Mouse (Mus musculus) heart, embryonic 14.5 days (tissue): ENCODE results near the gene Gm11027. TPM values are rescaled to one million over a fixed set of nuclear protein-coding genes. Genes with fewer than 3 reads are reported as not detected.
A peak's percentile ranks its signal among the peaks of the same experiment; 100 is the strongest.

Experiments
- ATAC-seq: fragments of 200-750 bp; cut with Nextera tagmentation; 2 replicates; pipeline ENCODE4 v1.8.0; 2017; ENCODE audit warnings: low read depth, moderate TSS enrichment; ENCODE audit not compliant: insufficient number of reproducible peaks, insufficient read depth, low FRiP score
- H3K27ac ChIP-seq, 2 experiments: fragments of 200-500 bp in 1 of 2; fragments of 300-500 bp in 1 of 2; sonication (generic) in 1 of 2; replicated peaks in 1 of 2; 2 replicates each; pipeline ENCODE4 v1.5.1; 2012 to 2014; ENCODE audit warnings: low read depth in 2 of 2, low read length in 2 of 2, control low read depth in 1 of 2, mild to moderate bottlenecking in 1 of 2, mixed read lengths in 1 of 2; ENCODE audit not compliant: control insufficient read depth in 1 of 2, insufficient read depth in 1 of 2
- H3K27me3 ChIP-seq: fragments of 300-500 bp; sonication (generic); 2 replicates; pipeline ENCODE4 v1.6.1; 2014; ENCODE audit warnings: mild to moderate bottlenecking, low read length, control low read depth; ENCODE audit not compliant: control insufficient read depth, insufficient read depth
- H3K36me3 ChIP-seq: fragments of 300-500 bp; sonication (generic); 2 replicates; pipeline ENCODE4 v1.6.1; 2014; ENCODE audit warnings: mild to moderate bottlenecking, control low read depth, low read length, mixed read lengths; ENCODE audit not compliant: control insufficient read depth, insufficient read depth
- H3K4me1 ChIP-seq, 2 experiments: fragments of 200-500 bp in 1 of 2; fragments of 300-500 bp in 1 of 2; sonication (generic) in 1 of 2; 2 replicates each; pipeline ENCODE4 v1.6.1; 2012 to 2014; ENCODE audit warnings: low read length in 2 of 2, control low read depth in 1 of 2, mixed read lengths in 1 of 2; ENCODE audit not compliant: control insufficient read depth in 2 of 2, insufficient read depth in 2 of 2
- H3K4me2 ChIP-seq: fragments of 300-500 bp; sonication (generic); 2 replicates; pipeline ENCODE4 v1.6.1; 2014; ENCODE audit warnings: mild to moderate bottlenecking, low read length
- H3K4me3 ChIP-seq, 2 experiments: fragments of 200-500 bp in 1 of 2; fragments of 300-500 bp in 1 of 2; sonication (generic) in 1 of 2; 2 replicates each; pipeline ENCODE4 v1.5.1; 2012 to 2014; ENCODE audit warnings: low read length in 2 of 2, mild to moderate bottlenecking in 2 of 2, control low read depth in 1 of 2, low read depth in 1 of 2, moderate library complexity in 1 of 2; ENCODE audit not compliant: control insufficient read depth in 1 of 2, insufficient read depth in 1 of 2
- H3K9ac ChIP-seq: fragments of 300-500 bp; sonication (generic); 2 replicates; pipeline ENCODE4 v1.6.1; 2014; ENCODE audit warnings: mild to moderate bottlenecking, low read length
- H3K9me3 ChIP-seq: fragments of 300-500 bp; sonication (generic); 2 replicates; pipeline ENCODE4 v1.6.1; 2016; ENCODE audit warnings: low read length, control low read depth; ENCODE audit not compliant: control insufficient read depth
- WGBS: fragments of 180-500 bp; shearing (Covaris S2); extraction: QIAGEN DNeasy Blood & Tissue Kit; methylation state at CpG from one replicate; pipeline ENCODE4 v1.1.7; 2014; 5-methylcytosine and 5-hydroxymethylcytosine counted together
- polyA plus RNA-seq: library from polyadenylated mRNA; unstranded; fragments of >200 nt; fragmentation: Nextera tagmentation; extraction: Ambion mirVana; gene quantifications from 2 replicates; pipeline ENCODE4 v1.2.1, GENCODE M21; 2014

Gene Gm11027
- polyA plus RNA-seq, 1 experiment from 2014 or later: not detected

GRCm38 (mm10) chr12:116238370-116238769, 36.8 kb upstream of the Gm11027 start:
- Histone ChIP-seq H3K4me2 (no peak overlapping the region), H3K36me3 (0 out of 2 replicates have a peak, but pooled peaks cover 4% of the 10 kb centered on the region), H3K4me1 (no peaks in the 10 kb centered on the region), H3K4me3 (no peak overlapping the region), H3K27me3 (no peaks in the 10 kb centered on the region), H3K9ac (no peak overlapping the region), H3K9me3 (no peaks in the 10 kb centered on the region), H3K27ac (no peak overlapping the region)
- ATAC-seq: no peak

- Histone ChIP-seq H3K36me3 (0 out of 2 replicates have a peak, but pooled peaks cover 4% of the 10 kb centered on the region), H3K27ac (no peak overlapping the region), H3K4me2 (no peak overlapping the region), H3K27me3 (no peaks in the 10 kb centered on the region), H3K9me3 (no peaks in the 10 kb centered on the region), H3K9ac (no peak overlapping the region), H3K4me3 (no peak overlapping the region), H3K4me1 (no peaks in the 10 kb centered on the region)
- WGBS: 80% methylated on average over 3 of the region's 3 CpGs
- ATAC-seq: no peak
Measured at GRCm38 (mm10) chr12:116238803-116239202, 36.4 kb upstream of the Gm11027 start.

GRCm38 (mm10) chr12:116244601-116245000, 30.6 kb upstream of the Gm11027 start:
- WGBS: 56% methylated on average over 1 of the region's 1 CpGs
- no peaks in the 10 kb centered on the region for H3K4me1 ChIP-seq

GRCm38 (mm10) chr12:116254652-116255051, 20.5 kb upstream of the Gm11027 start:
- ATAC-seq: no peak
- 33% methylated on average over 8 of the region's 8 CpGs for WGBS
- peaks cover 4% of the 10 kb centered on the region; the same call in 1 of the 2 replicates for H3K27me3 ChIP-seq

More at GRCm38 (mm10) chr12:116244601-116245000, 30.6 kb upstream of the Gm11027 start:
- Histone ChIP-seq H3K9me3 (no peaks in the 10 kb centered on the region), H3K27ac (no peak overlapping the region), H3K36me3 (peaks cover 8% of the 10 kb centered on the region; the same call in 1 of the 2 replicates), H3K4me3 (no peak overlapping the region), H3K27me3 (no peaks in the 10 kb centered on the region), H3K9ac (no peak overlapping the region), H3K4me2 (no peak overlapping the region)
- ATAC-seq: no peak

GRCm38 (mm10) chr12:116255636-116256035, 19.6 kb upstream of the Gm11027 start:
- peaks cover 4% of the 10 kb centered on the region; the same call in 1 of the 2 replicates for H3K27me3 ChIP-seq
- H3K9me3 ChIP-seq: no peaks in the 10 kb centered on the region
- H3K36me3 ChIP-seq: no peaks in the 10 kb centered on the region
- no peaks in the 10 kb centered on the region; a peak in 1 of 4 replicates for H3K4me1 ChIP-seq
- WGBS: 79% methylated on average over 11 of the region's 11 CpGs
- no peak for ATAC-seq
- no peak overlapping the region for H3K27ac ChIP-seq
- no peak overlapping the region for H3K4me2 ChIP-seq
- no peak overlapping the region for H3K9ac ChIP-seq
- no peak overlapping the region for H3K4me3 ChIP-seq

More at GRCm38 (mm10) chr12:116254652-116255051, 20.5 kb upstream of the Gm11027 start:
- H3K4me1 ChIP-seq: no peaks in the 10 kb centered on the region; a peak in 1 of 4 replicates
- no peak overlapping the region for H3K4me3 ChIP-seq
- no peaks in the 10 kb centered on the region for H3K9me3 ChIP-seq
- H3K36me3 ChIP-seq: no peaks in the 10 kb centered on the region
- no peak overlapping the region for H3K27ac ChIP-seq
- no peak overlapping the region for H3K9ac ChIP-seq
- no peak overlapping the region for H3K4me2 ChIP-seq

- ATAC-seq: no peak
- no peak overlapping the region for H3K4me3 ChIP-seq
- no peaks in the 10 kb centered on the region for H3K36me3 ChIP-seq
- no peak overlapping the region for H3K27ac ChIP-seq
- H3K4me1 ChIP-seq: no peaks in the 10 kb centered on the region; a peak in 1 of 4 replicates
- H3K27me3 ChIP-seq: peaks cover 4% of the 10 kb centered on the region; the same call in 1 of the 2 replicates
- 91% methylated on average over 2 of the region's 2 CpGs for WGBS
- H3K4me2 ChIP-seq: no peak overlapping the region
- H3K9ac ChIP-seq: no peak overlapping the region
- no peaks in the 10 kb centered on the region for H3K9me3 ChIP-seq
Measured at GRCm38 (mm10) chr12:116258321-116258720, 16.9 kb upstream of the Gm11027 start.

- peak; percentile 95 for ATAC-seq
- H3K9me3 ChIP-seq: no peaks in the 10 kb centered on the region
- H3K4me3 ChIP-seq: peak within 1 kb of the TSS; percentile 49 to 64
- peaks cover 0 to 3% of the 10 kb centered on the region in 2 experiments; a peak in 1 of 4 replicates for H3K4me1 ChIP-seq
- peak within 1 kb of the TSS; percentile 81 for H3K9ac ChIP-seq
- H3K4me2 ChIP-seq: peak within 1 kb of the TSS; percentile 82
- WGBS: 4% methylated on average over 45 of the region's 47 CpGs
- peaks cover 28% of the 10 kb centered on the region for H3K27me3 ChIP-seq
- H3K36me3 ChIP-seq: no peaks in the 10 kb centered on the region
- H3K27ac ChIP-seq: no peak within 1 kb of the TSS
Measured at GRCm38 (mm10) chr12:116262555-116263341, 12.4 kb upstream of the Gm11027 start, which contains the start of gene Wdr60. TSS of gene Wdr60 (minus strand) at chr12:116263022.
